Mouse (Mus musculus) layer of hippocampus, adult 9-10 months (tissue): ENCODE results near the gene Map7d2.
A peak's percentile ranks its signal among the peaks of the same experiment; 100 is the strongest.

Experiments
- DNase-seq: peaks from one replicate; pipeline ENCODE4 v3.0.0; 2022; ENCODE audit warnings: low spot score

Gene Map7d2

DNA sequence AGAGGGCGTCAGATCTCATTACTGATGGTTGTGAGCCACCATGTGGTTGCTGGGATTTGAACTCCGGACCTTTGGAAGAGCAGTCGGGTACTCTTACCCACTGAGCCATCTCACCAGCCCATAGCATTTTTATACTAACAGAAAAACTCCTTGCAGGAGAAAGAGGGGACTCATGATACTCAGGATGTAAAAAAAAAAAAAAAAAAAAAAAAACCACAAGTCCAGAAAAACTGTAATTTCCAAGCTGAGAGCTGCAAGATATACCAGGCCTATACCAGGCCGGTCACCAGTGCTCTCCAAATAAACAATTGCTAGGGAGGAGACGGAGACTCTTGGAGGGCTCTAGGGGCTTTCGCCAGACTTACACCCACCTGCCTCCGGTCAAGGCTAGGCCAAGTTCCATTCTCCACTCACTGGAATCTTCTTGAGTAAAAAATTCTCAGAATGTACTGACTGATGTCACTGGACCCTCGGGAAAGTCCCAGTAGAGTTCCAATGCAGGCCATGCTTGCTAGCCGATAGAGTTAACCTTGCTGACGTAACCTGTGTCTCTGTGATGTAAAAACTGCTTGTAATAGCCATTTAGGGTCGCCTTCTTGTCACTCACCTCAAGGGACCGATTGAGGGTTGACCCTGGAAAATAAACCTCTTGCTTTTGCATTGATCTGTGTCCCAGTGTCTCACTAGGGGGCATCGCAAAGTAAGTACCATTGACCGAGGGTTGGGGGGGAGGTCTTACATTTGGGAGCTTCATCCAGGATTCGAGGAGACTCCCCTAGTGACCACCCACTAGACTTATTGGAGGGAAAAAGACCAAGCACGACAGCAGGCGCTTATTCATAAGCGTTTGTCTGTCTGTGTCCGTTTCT is 95.7 kb downstream of the Map7d2 start:
- no peak for DNase-seq

DNA sequence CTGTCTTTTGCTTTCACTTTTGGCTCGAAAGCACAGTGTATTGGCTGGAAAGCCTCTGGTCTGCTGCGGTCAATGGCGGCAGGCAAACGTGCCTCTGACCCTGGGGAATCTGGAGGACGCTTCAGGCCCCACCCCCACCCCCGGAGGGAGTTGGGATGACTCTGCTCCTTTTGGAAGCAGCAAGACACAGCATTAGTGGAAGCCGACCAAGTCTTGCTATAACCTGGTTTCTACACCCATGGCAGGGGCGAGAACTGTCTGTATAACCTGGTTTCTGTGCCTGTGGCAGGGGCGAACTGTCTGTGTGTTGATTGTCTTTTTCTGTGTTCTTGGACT is 96.3 kb downstream of the Map7d2 start:
- DNase-seq = no peak

DNA sequence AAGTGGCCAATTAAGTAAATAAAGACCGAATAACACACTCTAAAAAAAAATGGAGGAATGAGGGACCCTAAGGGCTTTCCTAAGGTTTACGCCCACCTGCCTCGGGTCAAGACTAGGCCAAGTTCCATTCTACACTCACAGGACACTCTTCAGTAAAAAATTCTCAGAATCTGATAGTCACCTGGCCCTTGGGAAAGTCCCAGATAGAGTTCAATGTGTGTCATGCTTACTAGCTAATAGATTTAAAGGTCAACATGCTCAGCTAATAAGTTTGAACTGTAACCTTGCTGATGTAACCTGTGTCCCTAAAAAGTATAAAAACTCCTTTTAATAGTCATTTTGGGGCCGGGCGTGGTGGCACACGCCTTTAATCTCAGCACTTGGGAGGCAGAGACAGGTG is 101.2 kb downstream of the Map7d2 start:
- no peak for DNase-seq

DNA sequence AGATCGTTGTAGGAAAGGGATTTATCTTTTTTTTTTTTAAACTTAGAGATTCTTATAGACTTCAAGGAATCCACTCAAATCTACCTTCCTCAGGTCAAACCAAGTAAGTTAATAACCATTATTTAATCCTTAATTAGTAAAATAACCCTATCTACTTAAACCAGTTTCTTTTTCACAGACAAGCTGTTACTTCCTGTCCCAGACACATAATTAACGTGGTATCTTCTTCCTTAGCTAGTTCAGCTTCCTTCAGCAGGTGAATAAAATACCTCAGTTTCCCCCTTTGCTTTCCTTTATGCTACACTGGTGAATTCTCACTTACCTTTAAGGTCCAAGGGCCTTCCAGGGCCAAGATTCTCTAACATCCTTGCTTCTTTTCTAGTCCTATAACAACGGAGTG is 107.4 kb downstream of the Map7d2 start:
- DNase-seq = no peak

DNA sequence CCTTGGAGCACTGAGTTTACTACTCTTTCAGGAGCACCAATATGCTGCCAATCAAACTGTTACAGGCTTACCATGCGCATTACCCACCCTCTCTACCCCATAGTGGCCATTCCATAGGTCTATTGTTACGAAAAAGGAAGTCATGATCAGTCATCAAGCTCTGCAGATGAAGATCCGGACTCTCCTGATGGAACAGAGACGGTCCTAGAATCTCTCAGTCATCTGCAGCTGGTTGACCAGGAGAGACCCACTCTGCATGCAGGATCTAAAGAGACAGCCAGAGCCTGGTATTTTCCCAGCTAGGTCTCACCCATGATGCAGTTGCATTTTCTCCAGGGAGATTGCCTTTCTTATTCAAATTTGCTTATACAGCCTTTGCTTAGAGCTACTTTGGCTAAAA is 108.3 kb downstream of the Map7d2 start:
- no peak for DNase-seq

DNA sequence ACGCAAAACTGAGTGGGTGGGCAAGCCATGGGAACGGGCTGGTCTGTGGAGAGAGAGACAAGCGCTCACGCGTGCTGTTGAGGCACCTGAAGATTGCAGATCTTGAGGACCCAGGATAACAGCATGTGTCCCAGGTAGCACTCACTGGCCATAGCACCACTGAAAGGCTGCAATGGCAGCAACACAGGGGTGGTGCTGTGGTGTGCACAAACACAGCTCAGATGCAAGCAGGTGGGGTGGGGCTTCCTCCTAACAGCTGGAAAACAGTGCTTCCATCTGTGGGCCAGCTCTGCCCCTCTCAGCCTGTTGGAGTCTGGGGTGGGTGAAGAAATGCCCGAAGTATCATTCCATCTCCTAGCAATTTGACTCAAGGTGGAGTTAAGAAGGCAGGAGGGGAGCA is 112.0 kb downstream of the Map7d2 start, which contains the start of gene Bclaf3:
Gene Bclaf3 (plus strand): TSS at position 301 of the 400 bp plus-strand sequence.
- no peak for DNase-seq

DNA sequence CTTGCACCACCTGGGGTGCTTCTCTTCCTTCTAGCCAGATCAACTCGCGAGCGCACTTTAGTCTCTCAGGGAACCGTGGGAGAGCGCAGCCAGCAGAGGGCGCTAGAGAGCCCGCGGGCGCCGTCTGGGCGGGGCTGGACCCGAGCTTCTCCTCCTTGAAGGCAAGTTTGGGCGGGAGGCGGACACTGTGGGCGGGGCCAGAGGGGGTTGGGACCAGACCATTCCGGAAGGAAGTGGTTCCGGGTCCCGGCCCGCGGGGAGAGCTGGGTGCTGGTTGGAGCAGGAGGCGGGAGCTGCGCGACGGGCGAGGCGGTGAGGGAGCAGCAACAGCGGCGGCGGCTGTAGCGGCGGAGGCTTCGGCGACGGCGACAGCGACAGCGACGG is 118.0 kb downstream of the Map7d2 start:
- DNase-seq = peak; percentile 87

DNA sequence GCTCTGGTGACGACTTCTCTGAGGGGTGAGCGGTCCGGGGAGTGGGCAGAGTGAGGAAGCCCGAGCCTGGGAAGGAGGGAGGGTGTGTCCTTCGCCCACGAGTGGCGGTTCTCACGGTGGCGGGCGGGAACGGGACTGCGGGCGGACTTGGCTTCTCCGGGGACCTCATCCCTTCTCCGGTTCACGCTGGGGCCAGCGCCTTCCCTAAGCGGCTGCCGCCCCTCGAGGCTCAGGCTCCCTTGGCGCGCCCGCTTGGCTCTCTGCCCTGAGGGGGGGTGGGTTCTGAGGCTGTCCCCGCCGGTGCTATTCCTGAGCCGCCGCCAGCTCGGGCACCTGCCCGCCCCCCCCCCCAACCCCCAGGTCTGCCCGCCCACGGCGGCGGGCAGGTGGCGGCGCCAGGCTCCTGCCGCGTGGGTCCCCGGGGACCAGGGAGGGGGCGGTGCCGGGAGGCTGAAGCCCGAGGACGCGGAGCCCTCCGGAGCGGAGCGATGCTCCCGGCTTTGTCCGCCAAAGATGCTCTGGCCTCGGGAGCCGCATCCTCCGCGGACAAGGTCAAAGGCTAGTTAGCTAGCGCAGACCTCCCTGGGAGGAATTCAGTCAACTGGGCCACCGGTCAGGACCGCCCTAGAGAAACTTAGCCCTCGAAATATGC is 118.6 kb downstream of the Map7d2 start:
- DNase-seq = no peak

DNA sequence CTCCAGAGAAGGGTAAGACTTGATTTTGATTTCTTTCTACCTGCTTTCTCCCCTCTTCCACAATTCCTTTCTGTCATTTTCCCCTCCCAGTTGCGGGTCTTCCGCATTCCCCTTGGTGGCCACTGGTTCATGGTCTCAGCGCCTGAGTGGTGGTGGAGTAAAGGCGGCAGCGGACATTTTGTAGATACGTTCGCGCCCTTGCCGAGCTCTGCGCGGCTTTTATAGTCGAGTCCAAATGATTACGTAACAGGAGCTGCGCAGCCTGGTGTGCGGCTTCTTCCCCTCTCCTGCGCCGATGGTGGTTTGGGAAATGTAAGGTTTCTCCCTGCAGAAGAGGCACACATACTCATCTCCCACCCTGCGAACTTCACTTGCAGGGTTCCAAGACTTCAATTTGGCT is 127.6 kb downstream of the Map7d2 start:
- DNase-seq = no peak

DNA sequence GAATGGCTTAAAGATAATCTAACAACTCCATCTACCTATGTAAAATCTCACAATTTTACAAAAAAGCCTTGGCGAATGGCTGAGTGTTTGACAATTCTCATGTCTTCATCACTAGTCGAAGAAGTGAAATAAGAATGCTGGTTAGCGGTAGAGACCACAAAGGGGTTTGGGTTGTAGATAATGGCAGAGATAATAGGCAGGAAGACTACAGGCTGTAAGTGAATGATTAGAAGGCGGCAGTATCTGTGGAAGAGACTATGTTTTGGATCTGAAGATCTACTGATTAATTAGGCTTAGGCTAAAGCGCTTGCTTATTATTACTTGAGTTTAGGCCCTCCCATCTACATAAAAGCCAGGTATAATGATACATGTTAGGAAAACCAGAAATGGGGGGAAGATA is 132.7 kb downstream of the Map7d2 start:
- no peak for DNase-seq
